Comparison of ENCODE assay signal across 14 mouse cellular contexts in genomic region chr13:93930561-93931340, GRCm38 (mm10).
DNase-seq lines count a peak whose midpoint lies in the region; ATAC-seq lines count a peak whose summit lies in the region.
"Had no signal": no experiment of that assay in that cellular context is flagged by ENCODE, and none has a peak within 500 bp of the region (broad histone marks: within the 10 kb centered on the region; RNA-seq: fewer than 3 reads in every experiment).

No protein-coding gene starts in this region.

- no peaks in the 10 kb centered on the region for H3K27me3 ChIP-seq in heart, embryonic 13.5 days (replicated peaks)
- H3K27me3 ChIP-seq: limb, embryonic 15.5 days; stomach, embryonic 15.5 days had no signal

- H3K9ac ChIP-seq in heart, embryonic 13.5 days, result 0 out of 2 replicates have a peak overlapping the region, but pooled peaks have one; percentile 37
- H3K9ac ChIP-seq: limb, embryonic 15.5 days; stomach, embryonic 15.5 days had no signal

- H3K27ac ChIP-seq in heart, embryonic 13.5 days (replicated peaks), result peak overlapping the region; percentile 32; the same call in 1 of the 2 replicates
- H3K27ac ChIP-seq: limb, embryonic 15.5 days; stomach, embryonic 15.5 days had no signal

- no peaks in the 10 kb centered on the region for H3K9me3 ChIP-seq in heart, embryonic 13.5 days
- H3K9me3 ChIP-seq: limb, embryonic 15.5 days; stomach, embryonic 15.5 days had no signal

- DNase-seq in heart, postnatal 10 days, result no peak
- peak; percentile 90 for DNase-seq in brain, adult 2 months (ENCODE audit: low read depth, low spot score)
- peak; percentile 56 for DNase-seq in kidney, adult 9 months
- DNase-seq in left cerebral cortex, postnatal 36 days (ENCODE audit: low spot score in 2 of 2), result peak; percentile 58 to 73
- no peak for DNase-seq in ovary, postnatal 36 days (ENCODE audit: low spot score)
- DNase-seq in spleen, postnatal 36 days (ENCODE audit: low spot score in 2 of 2), result no peak
- DNase-seq: cerebellum, adult 9-11 months; gastrocnemius, postnatal 14 days; lung, postnatal 36 days had no signal

- intact Hi-C loops in heart, postnatal 10 days (cut with DNase I), result no loop called here
- intact Hi-C loops in left cerebral cortex, postnatal 36 days (cut with DNase I), result no loop called here

- no peaks in the 10 kb centered on the region for H3K36me3 ChIP-seq in heart, embryonic 13.5 days
- H3K36me3 ChIP-seq: limb, embryonic 15.5 days; stomach, embryonic 15.5 days had no signal

- peak overlapping the region; percentile 41 for H3K4me2 ChIP-seq in heart, embryonic 13.5 days
- H3K4me2 ChIP-seq: limb, embryonic 15.5 days; stomach, embryonic 15.5 days had no signal

- WGBS in heart, embryonic 13.5 days, result 37% methylated on average over 7 of the region's 7 CpGs

- peaks cover 36% of the 10 kb centered on the region for H3K4me1 ChIP-seq in heart, embryonic 13.5 days
- H3K4me1 ChIP-seq: stomach, embryonic 15.5 days had no signal

- no peak for ATAC-seq in heart, embryonic 13.5 days (ENCODE audit: extremely low read depth, insufficient number of reproducible peaks, low FRiP score, low TSS enrichment)
- no peak for ATAC-seq in megakaryocyte-erythroid progenitor cell, adult 5-6 weeks (replicated peaks; ENCODE audit: low FRiP score, low TSS enrichment, poor library complexity, severe bottlenecking)
- ATAC-seq: inflammation-experienced regulatory T-cells, adult 6 months had no signal

- no peak overlapping the region for H3K4me3 ChIP-seq in heart, embryonic 13.5 days
- H3K4me3 ChIP-seq: limb, embryonic 15.5 days; stomach, embryonic 15.5 days had no signal

Comparison
In these comparisons a context has a peak if more than half of its experiments do, and no peak if none do; other contexts are left out.
1. DNase-seq: peak in brain, adult 2 months (single experiment), kidney, adult 9 months (single experiment) and left cerebral cortex, postnatal 36 days (2 of 2); none in heart, postnatal 10 days (0 of 2), ovary, postnatal 36 days (single experiment) and spleen, postnatal 36 days (0 of 2).